Mouse (Mus musculus) erythroblast, embryonic 14.5 days (primary cell): ENCODE measurements around the gene H2-Ob.

Source experiments
- GATA1 ChIP-seq: IDR thresholded peaks from 2 replicates; pipeline ENCODE4 v1.6.1; 2012; ENCODE audit warnings: low read length, inconsistent platforms, mixed read lengths
- TAL1 ChIP-seq: IDR thresholded peaks from 3 replicates; pipeline ENCODE4 v1.6.1; 2012; ENCODE audit warnings: low read length, inconsistent platforms, mixed read lengths

GRCm38 (mm10) chr17:34291609-34292008 lies 52.9 kb downstream of the H2-Ob start:
- TF ChIP-seq TAL1 (no peak), GATA1 (no peak)
